Mouse (Mus musculus) E14TG2a.4 (cell line): ENCODE results near the gene Tsr3.

Experiments used
- H3K27me3 ChIP-seq: 2 replicates; pipeline ENCODE4 v1.6.1; 2014; ENCODE audit warnings: low read length, control low read depth; ENCODE audit not compliant: insufficient read depth
- H3K36me3 ChIP-seq: 2 replicates; pipeline ENCODE4 v1.6.1; 2014; ENCODE audit warnings: low read length, control low read depth; ENCODE audit not compliant: insufficient read depth
- H3K4me1 ChIP-seq: replicated peaks from 2 replicates; pipeline ENCODE4 v1.6.1; 2014; ENCODE audit warnings: low read depth, low read length, control low read depth
- H3K4me3 ChIP-seq: replicated peaks from 2 replicates; pipeline ENCODE4 v1.5.1; 2014; ENCODE audit warnings: mild to moderate bottlenecking, low read length
- H3K9me3 ChIP-seq: 2 replicates; pipeline ENCODE4 v1.6.1; 2014; ENCODE audit warnings: low read length, control low read depth
- CTCF ChIP-seq: conservative IDR thresholded peaks from 2 replicates; pipeline ENCODE4 v1.5.1; 2014; ENCODE audit warnings: low read length
- NANOG ChIP-seq: IDR thresholded peaks from 2 replicates; pipeline ENCODE4 v1.6.1; 2014; ENCODE audit warnings: borderline replicate concordance, low read length, mixed read lengths
- POU5F1 ChIP-seq: IDR thresholded peaks from 2 replicates; pipeline ENCODE4 v1.6.1; 2014; ENCODE audit warnings: low read length, borderline replicate concordance

The Tsr3 gene

GRCm38 (mm10) chr17:25235635-25236034 lies 4.3 kb upstream of the Tsr3 start:
- peaks cover 20% of the 10 kb centered on the region for H3K4me1 ChIP-seq
- no peaks in the 10 kb centered on the region for H3K9me3 ChIP-seq
- no peak overlapping the region for H3K4me3 ChIP-seq
- no peaks in the 10 kb centered on the region for H3K27me3 ChIP-seq
- TF ChIP-seq NANOG: no peak
- TF ChIP-seq POU5F1: no peak
- peaks cover 28% of the 10 kb centered on the region for H3K36me3 ChIP-seq

GRCm38 (mm10) chr17:25243131-25243780 lies 3.3 kb downstream of the Tsr3 start:
- no peaks in the 10 kb centered on the region for H3K9me3 ChIP-seq
- peak overlapping the region; percentile 72 for H3K4me3 ChIP-seq
- TF ChIP-seq CTCF (peak; percentile 48), POU5F1 (no peak)
- H3K4me1 ChIP-seq: peaks cover 70% of the 10 kb centered on the region
- H3K27me3 ChIP-seq: peaks cover 36% of the 10 kb centered on the region
- H3K36me3 ChIP-seq: peaks cover 24% of the 10 kb centered on the region

GRCm38 (mm10) chr17:25244239-25244638 lies 4.3 kb downstream of the Tsr3 start:
- peak overlapping the region; percentile 72 for H3K4me3 ChIP-seq
- TF ChIP-seq POU5F1 (no peak), CTCF (no peak), NANOG (no peak)
- H3K27me3 ChIP-seq: peaks cover 45% of the 10 kb centered on the region
- peaks cover 24% of the 10 kb centered on the region for H3K36me3 ChIP-seq
- no peaks in the 10 kb centered on the region for H3K9me3 ChIP-seq
- H3K4me1 ChIP-seq: peaks cover 66% of the 10 kb centered on the region

- H3K9me3 ChIP-seq: no peaks in the 10 kb centered on the region
- TF ChIP-seq CTCF (no peak), POU5F1 (no peak), NANOG (no peak)
- H3K36me3 ChIP-seq: peaks cover 4% of the 10 kb centered on the region
- peaks cover 70% of the 10 kb centered on the region for H3K27me3 ChIP-seq
- peaks cover 37% of the 10 kb centered on the region for H3K4me1 ChIP-seq
- no peak overlapping the region for H3K4me3 ChIP-seq
These were observed 8.2 kb downstream of the Tsr3 start for GRCm38 (mm10) chr17:25248033-25248750.

GRCm38 (mm10) chr17:25250181-25250835 lies 10.3 kb downstream of the Tsr3 start:
- no peak overlapping the region for H3K4me3 ChIP-seq
- peaks cover 79% of the 10 kb centered on the region for H3K27me3 ChIP-seq
- H3K4me1 ChIP-seq: peaks cover 16% of the 10 kb centered on the region
- no peak for TF ChIP-seq NANOG
- no peak for TF ChIP-seq POU5F1
- TF ChIP-seq CTCF: no peak
- no peaks in the 10 kb centered on the region for H3K36me3 ChIP-seq
- H3K9me3 ChIP-seq: no peaks in the 10 kb centered on the region

- TF ChIP-seq POU5F1: no peak
- TF ChIP-seq NANOG: no peak
- TF ChIP-seq CTCF: no peak
- Histone ChIP-seq H3K4me3 (no peak overlapping the region), H3K9me3 (no peaks in the 10 kb centered on the region), H3K36me3 (no peaks in the 10 kb centered on the region), H3K27me3 (peaks cover 77% of the 10 kb centered on the region), H3K4me1 (peaks cover 17% of the 10 kb centered on the region; the same call in 1 of the 2 replicates)
These were observed 12.7 kb downstream of the Tsr3 start for GRCm38 (mm10) chr17:25252643-25253042.

GRCm38 (mm10) chr17:25253760-25254159 lies 13.8 kb downstream of the Tsr3 start:
- Histone ChIP-seq H3K36me3 (peaks cover 4% of the 10 kb centered on the region), H3K4me1 (peaks cover 20% of the 10 kb centered on the region), H3K4me3 (no peak overlapping the region), H3K27me3 (peaks cover 71% of the 10 kb centered on the region), H3K9me3 (no peaks in the 10 kb centered on the region)
- TF ChIP-seq CTCF: no peak
- TF ChIP-seq NANOG: no peak
- TF ChIP-seq POU5F1: no peak

GRCm38 (mm10) chr17:25255110-25255509 lies 15.1 kb downstream of the Tsr3 start:
- peaks cover 65% of the 10 kb centered on the region for H3K27me3 ChIP-seq
- peaks cover 17% of the 10 kb centered on the region for H3K36me3 ChIP-seq
- H3K4me1 ChIP-seq: peaks cover 27% of the 10 kb centered on the region
- TF ChIP-seq CTCF (no peak), POU5F1 (no peak), NANOG (no peak)
- H3K9me3 ChIP-seq: no peaks in the 10 kb centered on the region
- H3K4me3 ChIP-seq: no peak overlapping the region
